Mouse (Mus musculus): ENCODE measurements around the gene Dse. TPM values are rescaled to one million over a fixed set of nuclear protein-coding genes. Genes with fewer than 3 reads are reported as not detected.
A peak's percentile ranks its signal among the peaks of the same experiment; 100 is the strongest.

The Dse gene
- polyA plus RNA-seq, 1 experiment, result 77.3 TPM

DNA sequence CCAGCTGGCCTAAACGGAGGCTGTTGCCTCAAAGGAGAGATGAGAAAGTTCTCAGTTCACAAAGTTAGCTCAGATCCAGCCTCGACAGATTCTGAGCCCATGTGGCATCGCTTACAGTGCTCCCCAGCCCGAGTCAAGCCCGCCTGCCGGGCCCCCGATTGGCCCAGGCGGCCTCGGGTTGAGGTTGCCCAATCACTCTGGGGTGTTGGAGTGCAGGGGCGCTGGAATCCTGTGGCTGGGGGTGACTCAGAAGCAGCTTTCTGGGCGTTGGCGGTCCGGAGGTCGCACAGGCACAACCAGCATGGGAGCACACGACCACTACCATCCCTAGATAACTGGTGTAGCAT is 1.1 kb downstream of the Dse start:
- Histone ChIP-seq H3K27ac (ENCODE audit: insufficient read depth, low read length) (peak overlapping the region; percentile 97), H3K4me1 (ENCODE audit: control insufficient read depth, insufficient read depth, low read length) (0 out of 2 replicates have a peak, but pooled peaks cover 3% of the 10 kb centered on the region), H3K4me3 (ENCODE audit: insufficient read depth, low read length) (peak overlapping the region; percentile 85)
- TF ChIP-seq POLR2A (IDR thresholded peaks at IDR 0.05; ENCODE audit: low read depth, low read length) (peak; percentile 66; the same call in 1 of the 2 replicates), CTCF (IDR thresholded peaks at IDR 0.05; ENCODE audit: borderline replicate concordance, insufficient read depth, low read length) (no peak)

DNA sequence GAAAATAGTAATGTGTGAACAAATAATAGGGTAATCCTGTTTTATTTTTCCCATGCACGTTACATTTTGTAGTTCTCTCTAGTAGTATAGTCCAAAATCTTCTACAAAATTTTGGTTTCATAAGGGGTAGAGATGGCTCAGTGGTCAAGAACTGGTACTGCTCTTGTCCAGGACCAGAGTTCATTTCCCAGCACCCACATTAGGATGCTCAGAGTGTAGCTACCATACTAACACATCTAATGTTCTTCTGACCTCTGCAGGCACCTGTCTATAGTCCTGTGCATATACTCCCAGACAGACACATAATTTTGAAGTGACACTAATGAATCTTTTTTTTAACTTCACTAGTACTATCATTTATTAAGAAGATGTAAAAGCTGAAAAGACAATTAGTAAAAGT is 1.7 kb downstream of the Dse start:
- H3K27ac ChIP-seq (ENCODE audit: insufficient read depth, low read length), result no peak overlapping the region
- no peak for TF ChIP-seq CTCF (IDR thresholded peaks at IDR 0.05; ENCODE audit: borderline replicate concordance, insufficient read depth, low read length)
- TF ChIP-seq POLR2A (IDR thresholded peaks at IDR 0.05; ENCODE audit: low read depth, low read length), result no peak
- peak overlapping the region; percentile 38; the same call in 1 of the 2 replicates for H3K4me3 ChIP-seq (ENCODE audit: insufficient read depth, low read length)
- 0 out of 2 replicates have a peak, but pooled peaks cover 3% of the 10 kb centered on the region for H3K4me1 ChIP-seq (ENCODE audit: control insufficient read depth, insufficient read depth, low read length)

DNA sequence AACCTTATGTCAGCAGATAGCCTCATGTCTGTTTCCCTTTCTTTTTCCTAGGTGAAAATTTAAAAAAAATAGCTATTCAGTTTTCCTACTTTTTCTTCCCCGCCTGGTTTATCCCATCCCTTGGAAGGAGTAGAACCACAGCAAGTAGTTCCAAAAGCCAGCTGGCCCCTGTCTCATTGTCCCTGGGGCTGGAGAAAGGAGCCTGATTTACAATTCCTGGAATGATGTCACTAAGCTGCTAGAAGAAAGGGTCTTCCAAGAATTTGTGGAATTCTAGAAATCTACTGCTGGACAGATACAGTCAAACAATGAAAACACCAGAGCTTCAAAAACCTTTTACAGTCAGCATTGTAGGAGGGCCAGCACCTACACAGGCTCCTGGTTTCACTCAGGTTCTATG is 6.8 kb downstream of the Dse start:
- no peak overlapping the region for H3K27ac ChIP-seq (ENCODE audit: insufficient read depth, low read length)
- no peak overlapping the region for H3K4me3 ChIP-seq (ENCODE audit: insufficient read depth, low read length)
- peaks cover 17% of the 10 kb centered on the region for H3K4me1 ChIP-seq (ENCODE audit: control insufficient read depth, insufficient read depth, low read length)
- TF ChIP-seq POLR2A (IDR thresholded peaks at IDR 0.05; ENCODE audit: low read depth, low read length) (no peak), CTCF (IDR thresholded peaks at IDR 0.05; ENCODE audit: borderline replicate concordance, insufficient read depth, low read length) (no peak)

DNA sequence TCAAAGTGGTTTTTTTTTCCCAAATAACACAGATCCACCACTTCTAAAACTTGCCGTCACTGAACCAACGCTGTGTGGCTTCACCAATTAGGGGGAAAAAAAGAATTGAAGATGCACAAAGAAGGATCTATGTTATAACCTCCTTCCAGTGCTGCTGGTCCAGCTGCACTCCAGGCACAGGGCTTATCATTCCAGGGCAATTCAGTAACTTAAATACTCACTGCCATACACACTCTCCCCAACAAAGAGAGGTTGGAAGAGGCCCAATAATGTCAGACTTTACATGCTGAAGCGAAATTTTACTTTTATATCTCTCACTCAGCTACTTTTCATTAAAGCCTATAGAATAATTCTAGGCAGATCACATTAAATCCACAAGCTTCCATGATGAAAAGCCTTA is 8.9 kb downstream of the Dse start:
- no peak overlapping the region for H3K4me3 ChIP-seq (ENCODE audit: insufficient read depth, low read length)
- TF ChIP-seq POLR2A (IDR thresholded peaks at IDR 0.05; ENCODE audit: low read depth, low read length) (no peak), CTCF (IDR thresholded peaks at IDR 0.05; ENCODE audit: borderline replicate concordance, insufficient read depth, low read length) (no peak)
- peaks cover 18% of the 10 kb centered on the region for H3K4me1 ChIP-seq (ENCODE audit: control insufficient read depth, insufficient read depth, low read length)
- peak overlapping the region; percentile 13; the same call in 1 of the 2 replicates for H3K27ac ChIP-seq (ENCODE audit: insufficient read depth, low read length)

DNA sequence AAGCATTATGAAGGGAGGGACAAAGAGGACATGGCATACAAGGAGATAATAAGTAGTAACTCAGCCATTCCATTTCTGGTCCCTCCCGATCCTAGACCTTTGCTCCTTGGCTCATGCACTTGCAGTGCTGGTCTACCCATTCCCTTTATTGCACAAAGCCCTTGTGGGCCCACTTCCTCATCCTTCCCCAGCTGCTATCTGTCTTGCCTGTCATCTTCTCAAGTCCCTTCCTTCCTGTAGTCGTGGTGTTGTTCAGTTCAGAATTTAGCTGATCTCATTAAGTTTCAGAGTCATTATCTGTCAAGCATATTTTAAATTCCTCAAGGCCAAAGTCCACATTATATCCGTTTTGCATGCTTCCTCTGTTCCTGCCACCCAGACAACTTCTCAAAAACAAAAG is 9.5 kb downstream of the Dse start:
- TF ChIP-seq CTCF (IDR thresholded peaks at IDR 0.05; ENCODE audit: borderline replicate concordance, insufficient read depth, low read length) (no peak), POLR2A (IDR thresholded peaks at IDR 0.05; ENCODE audit: low read depth, low read length) (no peak)
- peak overlapping the region; percentile 13; the same call in 1 of the 2 replicates for H3K27ac ChIP-seq (ENCODE audit: insufficient read depth, low read length)

DNA sequence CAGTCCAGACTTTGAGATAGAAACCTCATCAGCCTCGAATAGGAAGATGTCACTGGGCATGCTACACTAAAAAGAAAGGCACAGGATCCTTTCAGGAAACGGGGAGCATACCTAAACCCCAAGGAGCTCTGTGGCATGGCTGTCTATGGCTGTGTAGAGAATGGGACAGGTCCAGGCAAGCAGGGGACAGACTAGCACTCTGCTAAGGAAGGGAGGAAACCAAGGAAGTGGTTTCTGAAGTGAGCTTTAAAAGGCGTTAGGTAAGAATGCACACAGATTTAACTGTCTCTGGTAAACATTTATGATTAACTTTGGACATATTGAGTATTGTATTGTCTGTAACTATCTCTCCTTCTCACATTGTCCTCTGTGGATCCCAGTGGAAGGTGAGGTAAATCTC is 10.2 kb downstream of the Dse start:
- H3K4me1 ChIP-seq (ENCODE audit: control insufficient read depth, insufficient read depth, low read length), result peaks cover 15% of the 10 kb centered on the region
- H3K4me3 ChIP-seq (ENCODE audit: insufficient read depth, low read length), result no peak overlapping the region
- peak overlapping the region; percentile 36; the same call in 1 of the 2 replicates for H3K27ac ChIP-seq (ENCODE audit: insufficient read depth, low read length)
- TF ChIP-seq CTCF (IDR thresholded peaks at IDR 0.05; ENCODE audit: borderline replicate concordance, insufficient read depth, low read length), result no peak
- no peak for TF ChIP-seq POLR2A (IDR thresholded peaks at IDR 0.05; ENCODE audit: low read depth, low read length)

More for the DNA sequence above, 9.5 kb downstream of the Dse start:
- Histone ChIP-seq H3K4me3 (ENCODE audit: insufficient read depth, low read length) (no peak overlapping the region), H3K4me1 (ENCODE audit: control insufficient read depth, insufficient read depth, low read length) (peaks cover 18% of the 10 kb centered on the region)

DNA sequence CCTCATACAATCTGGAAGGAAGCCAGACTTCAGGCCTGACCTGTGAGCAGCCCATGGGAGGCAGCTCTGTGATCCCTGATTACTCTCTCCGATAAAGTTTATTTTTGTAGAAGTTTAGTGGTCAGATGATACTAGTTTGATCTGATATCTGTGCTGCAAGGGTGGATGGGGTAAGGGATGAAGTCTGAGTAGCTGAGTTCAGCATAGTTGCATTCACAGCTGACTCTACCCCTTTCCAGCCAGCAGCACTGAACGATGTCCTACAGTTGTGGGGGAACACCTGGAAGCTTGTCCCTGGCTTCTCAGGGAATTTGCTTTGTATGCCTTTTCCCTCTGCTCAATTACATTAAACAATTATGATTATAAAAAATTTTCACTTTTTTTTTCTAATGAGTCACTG is 12.6 kb downstream of the Dse start:
- Histone ChIP-seq H3K4me1 (ENCODE audit: control insufficient read depth, insufficient read depth, low read length) (peaks cover 15% of the 10 kb centered on the region), H3K27ac (ENCODE audit: insufficient read depth, low read length) (0 out of 2 replicates have a peak overlapping the region, but pooled peaks have one; percentile 13), H3K4me3 (ENCODE audit: insufficient read depth, low read length) (no peak overlapping the region)
- TF ChIP-seq CTCF (IDR thresholded peaks at IDR 0.05; ENCODE audit: borderline replicate concordance, insufficient read depth, low read length) (no peak), POLR2A (IDR thresholded peaks at IDR 0.05; ENCODE audit: low read depth, low read length) (no peak)

DNA sequence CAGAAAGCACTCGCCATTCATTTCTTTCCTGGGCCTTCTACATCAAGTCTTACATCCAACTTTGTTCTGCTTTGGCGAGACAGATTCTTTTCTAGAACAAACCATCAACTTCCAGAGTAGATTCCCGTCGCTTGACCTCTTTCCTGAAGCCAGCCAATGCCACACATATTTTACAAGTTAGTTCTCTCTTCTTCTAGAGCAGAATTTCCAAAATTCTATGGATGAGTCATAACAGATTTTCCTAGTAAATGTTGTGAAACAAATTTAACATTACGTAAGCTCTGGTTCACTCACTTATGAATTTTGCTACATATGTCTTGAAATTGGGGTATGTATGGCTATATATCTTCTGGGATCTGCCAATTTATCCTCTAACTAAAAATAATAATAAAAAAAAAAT is 13.0 kb downstream of the Dse start:
- Histone ChIP-seq H3K4me1 (ENCODE audit: control insufficient read depth, insufficient read depth, low read length) (peaks cover 15% of the 10 kb centered on the region), H3K4me3 (ENCODE audit: insufficient read depth, low read length) (no peak overlapping the region), H3K27ac (ENCODE audit: insufficient read depth, low read length) (peak overlapping the region; percentile 66)
- TF ChIP-seq CTCF (IDR thresholded peaks at IDR 0.05; ENCODE audit: borderline replicate concordance, insufficient read depth, low read length) (no peak), POLR2A (IDR thresholded peaks at IDR 0.05; ENCODE audit: low read depth, low read length) (no peak)

DNA sequence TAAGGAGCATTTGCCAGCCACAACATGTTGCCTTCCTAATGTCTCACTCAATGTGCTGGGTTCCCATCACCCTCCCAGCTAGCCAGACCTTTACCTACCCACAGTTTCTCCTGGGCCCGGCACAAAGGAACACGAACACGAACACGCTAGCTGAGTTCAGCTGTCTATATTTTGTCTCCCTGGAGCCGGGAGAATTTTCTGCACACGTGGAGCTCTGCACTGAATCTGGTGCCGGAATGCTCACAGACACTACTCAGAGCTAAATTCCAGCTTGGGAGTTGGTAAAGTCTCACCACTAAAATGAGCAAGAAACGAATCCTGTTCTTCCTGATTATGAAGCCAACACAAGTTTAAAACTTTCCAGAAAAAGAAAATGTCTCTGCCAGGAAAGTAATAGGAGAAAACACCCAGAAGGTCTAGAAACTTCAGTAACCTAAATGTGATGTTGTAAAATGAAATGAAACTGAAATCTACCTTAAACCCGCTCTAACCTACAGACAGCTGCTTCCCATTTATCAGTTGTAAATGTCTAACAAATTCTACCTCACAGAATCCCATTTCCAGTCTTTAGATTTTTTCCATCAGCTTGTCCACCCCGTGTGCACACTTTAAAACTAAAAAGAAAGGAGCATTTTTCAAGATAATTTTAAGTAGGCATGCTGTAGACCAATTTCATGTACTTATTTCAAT is 20.8 kb downstream of the Dse start:
- Histone ChIP-seq H3K4me3 (ENCODE audit: insufficient read depth, low read length) (no peak overlapping the region), H3K4me1 (ENCODE audit: control insufficient read depth, insufficient read depth, low read length) (peaks cover 21% of the 10 kb centered on the region), H3K27ac (ENCODE audit: insufficient read depth, low read length) (peak overlapping the region; percentile 71)
- no peak for TF ChIP-seq CTCF (IDR thresholded peaks at IDR 0.05; ENCODE audit: borderline replicate concordance, insufficient read depth, low read length)
- no peak for TF ChIP-seq POLR2A (IDR thresholded peaks at IDR 0.05; ENCODE audit: low read depth, low read length)

DNA sequence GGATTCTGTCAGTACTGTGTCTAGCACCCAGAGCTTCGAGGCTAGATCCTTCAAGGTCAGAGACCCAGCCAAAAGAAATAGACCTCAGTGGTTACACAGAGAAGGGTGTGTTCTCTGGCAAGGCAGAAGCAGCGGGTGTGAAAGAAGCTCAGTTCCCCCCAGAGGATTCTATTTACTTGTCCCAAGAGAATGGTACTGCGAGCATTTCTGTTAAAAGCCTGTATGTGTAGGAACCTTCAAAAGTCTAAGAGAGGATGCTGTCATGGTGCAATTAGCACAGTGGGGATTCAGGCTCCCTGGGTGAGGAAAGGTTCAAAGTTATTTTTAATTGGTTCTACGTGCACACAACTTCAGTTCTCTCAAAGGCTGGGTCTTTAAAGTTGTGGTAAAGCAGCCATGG is 22.0 kb downstream of the Dse start:
- TF ChIP-seq POLR2A (IDR thresholded peaks at IDR 0.05; ENCODE audit: low read depth, low read length) (no peak), CTCF (IDR thresholded peaks at IDR 0.05; ENCODE audit: borderline replicate concordance, insufficient read depth, low read length) (no peak)
- Histone ChIP-seq H3K27ac (ENCODE audit: insufficient read depth, low read length) (peak overlapping the region; percentile 85), H3K4me1 (ENCODE audit: control insufficient read depth, insufficient read depth, low read length) (peaks cover 21% of the 10 kb centered on the region), H3K4me3 (ENCODE audit: insufficient read depth, low read length) (no peak overlapping the region)
